Mouse (Mus musculus): ENCODE measurements around the gene Ccz1. TPM values are rescaled to one million over a fixed set of nuclear protein-coding genes. Genes with fewer than 3 reads are reported as not detected.

Ccz1 gene
- polyA plus RNA-seq (2015; fragmentation: Nextera tagmentation; extraction: Ambion mirVana), result 57.1 and 59.6 TPM in 2 replicates

DNA sequence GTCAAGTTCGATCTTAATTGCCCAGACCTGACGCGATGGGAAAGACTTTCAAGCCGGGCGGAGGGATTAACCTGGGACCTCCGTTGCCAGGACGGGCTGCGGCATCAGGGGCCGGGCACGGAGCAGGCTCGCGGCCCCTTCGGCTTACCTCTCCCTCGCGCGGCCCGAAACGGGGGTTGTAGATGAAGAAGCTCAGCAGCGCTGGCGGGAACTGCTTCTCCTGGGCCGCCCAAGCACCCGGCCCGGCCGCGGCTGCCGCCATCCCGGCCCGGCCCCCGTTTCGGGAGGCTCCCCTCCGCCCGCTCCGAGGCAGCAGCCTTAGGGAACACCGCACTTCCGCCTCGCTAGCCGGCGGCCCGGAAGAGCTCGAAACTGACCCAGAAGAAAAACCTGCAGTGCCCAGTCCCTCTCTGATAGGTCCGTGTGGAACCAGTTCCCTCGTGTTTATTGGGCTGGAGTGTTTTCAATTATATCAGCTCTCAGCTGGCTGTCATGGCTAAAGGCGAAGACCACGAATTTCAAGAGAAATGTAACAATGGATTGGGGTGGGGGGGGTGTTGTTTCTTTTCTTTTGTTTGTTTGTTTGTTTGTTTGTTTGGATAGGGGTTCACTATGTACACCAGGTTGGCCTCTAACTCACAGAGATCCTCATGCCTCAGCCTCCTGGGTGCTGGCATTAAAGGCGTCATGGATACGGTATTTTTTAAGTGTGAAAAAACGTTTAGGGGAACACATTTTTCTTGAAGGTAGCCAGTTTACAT, at the start of gene Ccz1:
TSS of gene Ccz1 (minus strand) at position 327 of the 761 bp plus-strand sequence.
- peak; percentile 99 for ATAC-seq (ENCODE audit: low FRiP score, low TSS enrichment)
- TF ChIP-seq EP300 (optimal IDR thresholded peaks at IDR 0.05), result no peak
- TF ChIP-seq CTCF (IDR thresholded peaks at IDR 0.05; ENCODE audit: low read depth), result no peak

GRCm38 (mm10) chr5:144064093-144064492, 49.4 kb upstream of the Ccz1 start:
- H3K4me3 ChIP-seq (ENCODE audit: low read depth, low read length), result no peak overlapping the region
- 69% methylated on average over 5 of the region's 5 CpGs for WGBS
- H3K27ac ChIP-seq (replicated peaks), result no peak overlapping the region
- TF ChIP-seq CTCF (IDR thresholded peaks at IDR 0.05; ENCODE audit: low read depth) (no peak), EP300 (optimal IDR thresholded peaks at IDR 0.05) (no peak)
- H3K36me3 ChIP-seq (ENCODE audit: control insufficient read depth, insufficient read depth, low read length), result no peaks in the 10 kb centered on the region
- H3K9ac ChIP-seq (ENCODE audit: low read length), result no peak overlapping the region
- ATAC-seq (ENCODE audit: low FRiP score, low TSS enrichment), result no peak
- H3K4me2 ChIP-seq (replicated peaks; ENCODE audit: low read depth), result no peak overlapping the region
- H3K27me3 ChIP-seq (ENCODE audit: control insufficient read depth, insufficient read depth, low read length), result no peaks in the 10 kb centered on the region
- H3K4me1 ChIP-seq (replicated peaks; ENCODE audit: control insufficient read depth, insufficient read depth), result no peaks in the 10 kb centered on the region
- DNase-seq (ENCODE audit: low spot score), result no peak
- no peaks in the 10 kb centered on the region for H3K9me3 ChIP-seq (ENCODE audit: control insufficient read depth, low read length)

More for the DNA sequence above, at the start of gene Ccz1:
- H3K4me2 ChIP-seq (replicated peaks; ENCODE audit: low read depth), result peak within 1 kb of the TSS; percentile 55
- H3K4me1 ChIP-seq (replicated peaks; ENCODE audit: control insufficient read depth, insufficient read depth), result no peaks in the 10 kb centered on the region
- H3K4me3 ChIP-seq (ENCODE audit: low read depth, low read length), result peak within 1 kb of the TSS; percentile 99
- 3% methylated on average over 47 of the region's 47 CpGs for WGBS
- no peaks in the 10 kb centered on the region for H3K27me3 ChIP-seq (ENCODE audit: control insufficient read depth, insufficient read depth, low read length)
- H3K27ac ChIP-seq (replicated peaks), result peak within 1 kb of the TSS; percentile 93
- DNase-seq (ENCODE audit: low spot score), result peak; percentile 86
- H3K9ac ChIP-seq (ENCODE audit: low read length), result peak within 1 kb of the TSS; percentile 94
- no peaks in the 10 kb centered on the region for H3K9me3 ChIP-seq (ENCODE audit: control insufficient read depth, low read length)
- peaks cover 15% of the 10 kb centered on the region; the same call in 1 of the 2 replicates for H3K36me3 ChIP-seq (ENCODE audit: control insufficient read depth, insufficient read depth, low read length)

DNA sequence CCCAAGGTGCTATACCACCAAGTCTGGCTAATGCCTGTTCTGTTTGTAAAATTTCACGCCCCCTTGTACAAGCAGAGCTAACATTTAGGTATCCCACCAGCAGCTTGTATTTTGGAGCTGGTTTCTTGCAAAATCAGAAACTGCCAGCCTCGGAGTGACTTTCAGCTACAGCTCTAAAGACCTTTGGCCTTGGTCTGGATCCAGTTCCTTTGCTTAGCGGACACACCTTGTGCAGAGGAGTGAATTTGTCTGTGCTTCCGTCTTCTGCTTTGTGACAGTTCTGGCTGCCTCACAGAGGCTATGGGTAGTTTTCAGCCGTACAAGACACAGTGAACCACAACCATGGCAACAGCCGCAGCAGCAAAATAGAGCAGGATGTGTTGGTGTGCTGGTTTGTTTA, 39.7 kb upstream of the Ccz1 start:
- ATAC-seq (ENCODE audit: low FRiP score, low TSS enrichment) (no peak), DNase-seq (ENCODE audit: low spot score) (no peak)
- no peak overlapping the region for H3K27ac ChIP-seq (replicated peaks)
- no peaks in the 10 kb centered on the region for H3K9me3 ChIP-seq (ENCODE audit: control insufficient read depth, low read length)
- no peaks in the 10 kb centered on the region for H3K36me3 ChIP-seq (ENCODE audit: control insufficient read depth, insufficient read depth, low read length)
- no peak overlapping the region for H3K4me2 ChIP-seq (replicated peaks; ENCODE audit: low read depth)
- TF ChIP-seq EP300 (optimal IDR thresholded peaks at IDR 0.05), result no peak
- TF ChIP-seq CTCF (IDR thresholded peaks at IDR 0.05; ENCODE audit: low read depth), result no peak
- H3K4me3 ChIP-seq (ENCODE audit: low read depth, low read length), result no peak overlapping the region
- no peaks in the 10 kb centered on the region for H3K4me1 ChIP-seq (replicated peaks; ENCODE audit: control insufficient read depth, insufficient read depth)
- H3K27me3 ChIP-seq (ENCODE audit: control insufficient read depth, insufficient read depth, low read length), result no peaks in the 10 kb centered on the region
- no peak overlapping the region for H3K9ac ChIP-seq (ENCODE audit: low read length)
- 84% methylated on average over 6 of the region's 6 CpGs for WGBS

GRCm38 (mm10) chr5:144053450-144053849, 38.8 kb upstream of the Ccz1 start:
- DNase-seq (ENCODE audit: low spot score), result no peak
- 25% methylated on average over 3 of the region's 3 CpGs for WGBS
- no peak for ATAC-seq (ENCODE audit: low FRiP score, low TSS enrichment)
- no peak overlapping the region for H3K4me2 ChIP-seq (replicated peaks; ENCODE audit: low read depth)
- H3K9me3 ChIP-seq (ENCODE audit: control insufficient read depth, low read length), result no peaks in the 10 kb centered on the region
- H3K4me1 ChIP-seq (replicated peaks; ENCODE audit: control insufficient read depth, insufficient read depth), result no peaks in the 10 kb centered on the region
- no peak overlapping the region for H3K9ac ChIP-seq (ENCODE audit: low read length)
- H3K27me3 ChIP-seq (ENCODE audit: control insufficient read depth, insufficient read depth, low read length), result no peaks in the 10 kb centered on the region
- H3K27ac ChIP-seq (replicated peaks), result no peak overlapping the region
- TF ChIP-seq CTCF (IDR thresholded peaks at IDR 0.05; ENCODE audit: low read depth) (no peak), EP300 (optimal IDR thresholded peaks at IDR 0.05) (no peak)
- no peaks in the 10 kb centered on the region for H3K36me3 ChIP-seq (ENCODE audit: control insufficient read depth, insufficient read depth, low read length)
- no peak overlapping the region for H3K4me3 ChIP-seq (ENCODE audit: low read depth, low read length)

GRCm38 (mm10) chr5:144051268-144051667, 36.6 kb upstream of the Ccz1 start:
- no peaks in the 10 kb centered on the region for H3K4me1 ChIP-seq (replicated peaks; ENCODE audit: control insufficient read depth, insufficient read depth)
- TF ChIP-seq EP300 (optimal IDR thresholded peaks at IDR 0.05) (no peak), CTCF (IDR thresholded peaks at IDR 0.05; ENCODE audit: low read depth) (peak; percentile 53)
- H3K4me2 ChIP-seq (replicated peaks; ENCODE audit: low read depth), result no peak overlapping the region
- DNase-seq (ENCODE audit: low spot score) (no peak), ATAC-seq (ENCODE audit: low FRiP score, low TSS enrichment) (no peak)
- no peak overlapping the region for H3K9ac ChIP-seq (ENCODE audit: low read length)
- H3K27ac ChIP-seq (replicated peaks), result no peak overlapping the region
- H3K9me3 ChIP-seq (ENCODE audit: control insufficient read depth, low read length), result no peaks in the 10 kb centered on the region
- H3K4me3 ChIP-seq (ENCODE audit: low read depth, low read length), result no peak overlapping the region
- no peaks in the 10 kb centered on the region for H3K36me3 ChIP-seq (ENCODE audit: control insufficient read depth, insufficient read depth, low read length)
- H3K27me3 ChIP-seq (ENCODE audit: control insufficient read depth, insufficient read depth, low read length), result no peaks in the 10 kb centered on the region

DNA sequence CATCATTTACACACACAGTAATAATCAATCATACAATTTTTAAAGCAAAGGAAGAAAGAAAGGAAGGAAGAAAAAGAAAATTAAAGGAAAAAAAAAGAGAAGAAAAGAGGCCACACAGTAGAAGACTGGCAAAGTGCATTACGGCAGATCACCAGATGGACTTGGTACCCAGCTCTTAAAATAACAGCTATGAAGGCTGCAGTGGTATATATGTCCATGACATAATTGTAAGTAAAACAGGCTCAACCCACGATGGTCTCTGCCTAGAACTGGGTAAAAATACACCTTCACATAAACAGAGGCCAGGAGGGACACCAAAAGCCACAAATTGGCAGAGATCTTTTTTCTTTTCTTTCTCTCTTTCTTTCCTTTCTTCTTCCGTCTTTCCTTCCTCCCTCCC, 35.2 kb upstream of the Ccz1 start:
- Histone ChIP-seq H3K9me3 (ENCODE audit: control insufficient read depth, low read length) (no peaks in the 10 kb centered on the region), H3K4me1 (replicated peaks; ENCODE audit: control insufficient read depth, insufficient read depth) (no peaks in the 10 kb centered on the region), H3K27ac (replicated peaks) (no peak overlapping the region), H3K27me3 (ENCODE audit: control insufficient read depth, insufficient read depth, low read length) (no peaks in the 10 kb centered on the region), H3K4me3 (ENCODE audit: low read depth, low read length) (no peak overlapping the region), H3K9ac (ENCODE audit: low read length) (no peak overlapping the region), H3K4me2 (replicated peaks; ENCODE audit: low read depth) (no peak overlapping the region), H3K36me3 (ENCODE audit: control insufficient read depth, insufficient read depth, low read length) (no peaks in the 10 kb centered on the region)
- ATAC-seq (ENCODE audit: low FRiP score, low TSS enrichment) (no peak), DNase-seq (ENCODE audit: low spot score) (no peak)
- TF ChIP-seq CTCF (IDR thresholded peaks at IDR 0.05; ENCODE audit: low read depth) (no peak), EP300 (optimal IDR thresholded peaks at IDR 0.05) (no peak)
- 64% methylated on average over 3 of the region's 3 CpGs for WGBS

Measured in stomach, postnatal 0 days (tissue).